Mouse (Mus musculus) heart, adult 2 months (tissue): ENCODE results near the gene Tfap2b.

Experiments used
- CTCF ChIP-seq: fragments of 200-600 bp; IDR thresholded peaks from 2 replicates; pipeline ENCODE4 v1.8.1; 2022; ENCODE audit warnings: antibody characterized with exemption, mild to moderate bottlenecking, moderate library complexity
- POLR2A ChIP-seq: fragments of 200-500 bp; IDR thresholded peaks from 2 replicates; pipeline ENCODE4 v1.6.1; 2011; ENCODE audit warnings: mild to moderate bottlenecking, low read depth, low read length, control low read depth; ENCODE audit not compliant: insufficient read depth

DNA sequence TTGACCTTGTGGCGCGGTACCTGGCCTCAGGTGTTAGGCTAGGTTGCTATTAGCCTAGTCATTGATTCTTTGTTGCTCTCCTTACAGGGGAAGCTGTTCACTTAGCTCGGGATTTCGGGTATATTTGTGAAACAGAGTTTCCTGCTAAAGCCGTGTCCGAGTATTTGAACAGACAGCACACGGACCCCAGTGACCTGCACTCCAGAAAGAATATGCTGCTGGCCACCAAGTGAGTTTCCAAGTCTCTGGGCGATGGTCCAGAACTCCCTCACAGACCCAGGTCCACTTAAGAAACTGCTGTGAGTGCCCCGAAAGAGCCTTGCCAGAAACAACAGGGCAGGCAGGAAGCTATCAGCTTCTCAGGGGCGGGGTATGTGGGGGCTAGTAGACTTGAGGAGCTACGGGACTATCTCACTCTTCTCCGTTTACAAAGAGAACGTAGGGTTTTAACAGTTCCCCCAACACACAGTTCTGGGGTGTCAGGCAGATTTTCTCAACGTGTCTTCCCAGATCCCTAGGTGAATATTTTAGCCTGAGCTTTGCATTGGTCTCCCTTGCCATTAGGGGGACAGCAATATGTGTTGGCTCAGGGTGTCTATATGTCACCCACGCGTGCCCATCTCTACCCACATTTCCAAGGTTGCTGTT is 22.3 kb downstream of the Tfap2b start:
- TF ChIP-seq CTCF (no peak), POLR2A (no peak)
